Mouse (Mus musculus) MEL (cell line): ENCODE data around the gene Vps52.
A peak's percentile ranks its signal among the peaks of the same experiment; 100 is the strongest.

Experiments
- BHLHE40 ChIP-seq: IDR thresholded peaks from 2 replicates; pipeline ENCODE4 v1.6.1; 2012; ENCODE audit warnings: low read depth, mild to moderate bottlenecking, inconsistent platforms, low read length, improper control_type of control experiment, borderline replicate concordance
- CTCF ChIP-seq, 3 experiments: IDR thresholded peaks in 2 of 3; conservative IDR thresholded peaks in 1 of 3; 2 replicates each; pipeline ENCODE4 v1.5.1; 2011 to 2012; ENCODE audit warnings: low read length in 3 of 3, low read depth in 2 of 3, mild to moderate bottlenecking in 2 of 3, improper control_type of control experiment in 1 of 3, inconsistent platforms in 1 of 3, mixed read lengths in 1 of 3, moderate library complexity in 1 of 3; ENCODE audit not compliant: control insufficient read depth in 1 of 3, insufficient read depth in 1 of 3, poor library complexity in 1 of 3, severe bottlenecking in 1 of 3
- ELF1 ChIP-seq: IDR thresholded peaks from 2 replicates; pipeline ENCODE4 v1.6.1; 2014; ENCODE audit warnings: low read depth, mild to moderate bottlenecking, inconsistent platforms, low read length, improper control_type of control experiment, moderate library complexity
- GATA1 ChIP-seq: IDR thresholded peaks from 2 replicates; pipeline ENCODE4 v1.6.1; 2011; ENCODE audit warnings: low read depth, low read length, improper control_type of control experiment
- MAX ChIP-seq: IDR thresholded peaks from 2 replicates; pipeline ENCODE4 v1.6.1; 2011; ENCODE audit warnings: low read length, improper control_type of control experiment
- POLR2A ChIP-seq, 2 experiments: IDR thresholded peaks; 2 replicates each; pipeline ENCODE4 v1.6.1; 2011 to 2012; ENCODE audit warnings: low read length in 2 of 2, mild to moderate bottlenecking in 2 of 2, control low read depth in 1 of 2, improper control_type of control experiment in 1 of 2, low read depth in 1 of 2, moderate library complexity in 1 of 2; ENCODE audit not compliant: control insufficient read depth in 1 of 2, insufficient read depth in 1 of 2, poor library complexity in 1 of 2
- POLR2AphosphoS5 ChIP-seq: IDR thresholded peaks from 2 replicates; pipeline ENCODE4 v1.6.1; 2012; ENCODE audit warnings: low read depth, borderline replicate concordance, mild to moderate bottlenecking, inconsistent platforms, low read length, moderate library complexity, mixed read lengths
- TCF12 ChIP-seq: IDR thresholded peaks from 2 replicates; pipeline ENCODE4 v1.6.1; 2014; ENCODE audit warnings: low read depth, mild to moderate bottlenecking, inconsistent platforms, low read length, improper control_type of control experiment, moderate library complexity
- ZNF384 ChIP-seq: IDR thresholded peaks from 2 replicates; pipeline ENCODE4 v1.6.1; 2012; ENCODE audit warnings: low read depth, mild to moderate bottlenecking, inconsistent platforms, low read length, improper control_type of control experiment

- TF ChIP-seq POLR2A (IDR thresholded peaks at IDR 0.05; ENCODE audit: control insufficient read depth in 1 of 2, insufficient read depth in 1 of 2, low read depth in 1 of 2, low read length in 2 of 2, poor library complexity in 1 of 2) = peak in 1 of 2 experiments; percentile 35; a peak in 1 of 4 replicates
- TF ChIP-seq MAX = no peak
- TF ChIP-seq BHLHE40 = no peak
- no peak for TF ChIP-seq CTCF (IDR thresholded peaks at IDR 0.05 in 2 of 3, conservative IDR thresholded peaks at IDR 0.05 in 1 of 3; ENCODE audit: control insufficient read depth in 1 of 3, insufficient read depth in 1 of 3, low read depth in 2 of 3, low read length in 3 of 3, poor library complexity in 1 of 3, severe bottlenecking in 1 of 3)
- TF ChIP-seq ELF1 = no peak
- TF ChIP-seq POLR2AphosphoS5 = no peak
- TF ChIP-seq TCF12 = no peak
- TF ChIP-seq GATA1 = no peak
- no peak for TF ChIP-seq ZNF384
Observed at GRCm38 (mm10) chr17:33938783-33939182, 16.8 kb upstream of the Vps52 start.
